Mouse (Mus musculus) liver, postnatal 0 days (tissue): Measurements from ENCODE around the gene Apba3.

ENCODE experiments used
- CTCF ChIP-seq: sonication (generic); IDR thresholded peaks from 2 replicates; pipeline ENCODE4 v1.5.1; 2016; ENCODE audit warnings: antibody characterized with exemption, low read depth
- EP300 ChIP-seq: IDR thresholded peaks from 2 replicates; pipeline ENCODE4 v1.6.1; 2016; ENCODE audit warnings: antibody characterized with exemption, low read depth, mild to moderate bottlenecking

DNA sequence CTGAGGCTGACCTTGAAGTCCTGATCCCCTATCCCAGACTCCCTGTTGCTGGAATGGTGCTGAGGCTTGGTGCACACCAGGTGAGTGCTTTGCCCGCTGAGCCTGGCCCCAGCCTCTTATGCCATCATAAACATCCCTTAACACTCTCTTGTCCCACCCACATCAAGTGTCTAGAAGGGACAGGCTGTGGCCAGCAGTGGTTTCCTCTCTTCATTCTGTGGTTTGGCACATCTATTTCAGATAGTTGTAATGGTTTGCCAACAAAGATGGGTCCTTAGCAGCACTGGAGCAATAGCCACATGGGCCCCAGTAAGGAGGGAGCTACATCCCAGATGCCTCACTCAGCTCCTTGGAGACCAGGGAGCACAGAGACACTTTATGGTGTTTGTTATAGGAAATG, 11.9 kb upstream of the Apba3 start:
- TF ChIP-seq CTCF, result no peak
- no peak for TF ChIP-seq EP300
